Comparison of ENCODE assay signal across 9 mouse cellular contexts in the genomic region with DNA sequence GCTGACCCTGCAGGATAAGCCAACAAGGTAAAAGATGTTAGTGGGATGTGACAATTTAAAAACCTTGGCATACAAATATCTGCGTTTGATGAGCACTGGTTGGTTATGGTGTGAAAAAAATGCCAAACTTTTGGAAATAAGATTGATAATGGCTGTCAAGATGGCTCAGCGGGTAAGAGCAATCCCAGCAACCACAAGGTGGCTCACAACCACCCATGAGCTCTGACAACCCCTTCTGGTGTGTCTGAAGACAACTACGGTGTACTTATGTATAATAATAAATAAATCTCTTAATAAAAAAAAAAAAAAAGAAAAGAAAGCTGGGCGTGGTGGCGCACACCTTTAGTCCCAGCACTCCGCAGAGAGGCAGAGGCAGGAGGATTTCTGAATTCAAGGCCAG. TPM values are rescaled to one million over a fixed set of nuclear protein-coding genes. Genes with fewer than 3 reads are reported as not detected.
DNase-seq lines count a peak whose midpoint lies in the region; ATAC-seq and TF ChIP-seq lines count a peak whose summit lies in the region.
"Had no signal": no experiment of that assay in that cellular context is flagged by ENCODE, and none has a peak within 500 bp of the region (broad histone marks: within the 10 kb centered on the region; RNA-seq: fewer than 3 reads in every experiment).

No protein-coding gene starts in this region.

- H3K36me3 ChIP-seq in embryonic facial prominence, embryonic 13.5 days: peaks cover 33% of the 10 kb centered on the region
- H3K36me3 ChIP-seq in limb, embryonic 10.5 days: peaks cover 54% of the 10 kb centered on the region
- H3K36me3 ChIP-seq in neural tube, embryonic 14.5 days (ENCODE audit: control insufficient read depth, insufficient read depth, low read length): peaks cover 9% of the 10 kb centered on the region; the same call in 1 of the 2 replicates

- no peak for DNase-seq in left cerebral cortex, adult 2 months (ENCODE audit: extremely low spot score in 1 of 2, low spot score in 2 of 2)
- DNase-seq in left cerebral cortex, postnatal 4 days: no peak
- DNase-seq in limb, embryonic 10.5 days (ENCODE audit: low spot score): no peak
- DNase-seq in adrenal gland, postnatal 25 days: no peak
- DNase-seq in layer of hippocampus, postnatal 36 days: no peak
- DNase-seq in frontal cortex, postnatal 36 days (ENCODE audit: low spot score in 2 of 2): no peak
- DNase-seq: heart, postnatal 14 days had no signal

- no peak for ATAC-seq in embryonic facial prominence, embryonic 13.5 days (ENCODE audit: insufficient number of reproducible peaks, insufficient read depth, low FRiP score, low TSS enrichment, low read depth)
- ATAC-seq in neural tube, embryonic 14.5 days (ENCODE audit: low read depth): no peak

- H3K9me3 ChIP-seq in embryonic facial prominence, embryonic 13.5 days: no peaks in the 10 kb centered on the region
- no peaks in the 10 kb centered on the region for H3K9me3 ChIP-seq in limb, embryonic 10.5 days (replicated peaks)
- H3K9me3 ChIP-seq in neural tube, embryonic 14.5 days (ENCODE audit: control insufficient read depth, low read length): no peaks in the 10 kb centered on the region

- intact Hi-C loops in left cerebral cortex, adult 2 months (cut with DNase I): loop anchor here (5.0 kb wide), 1 partner anchor 78 kb away; a partner anchor contains a TSS
- intact Hi-C loops in left cerebral cortex, postnatal 4 days (cut with DNase I): no loop called here

- peak overlapping the region; percentile 80 for H3K4me2 ChIP-seq in embryonic facial prominence, embryonic 13.5 days
- H3K4me2 ChIP-seq in neural tube, embryonic 14.5 days (ENCODE audit: low read depth, low read length): peak overlapping the region; percentile 69

- no peak overlapping the region for H3K27ac ChIP-seq in left cerebral cortex, adult 2 months
- no peak overlapping the region for H3K27ac ChIP-seq in embryonic facial prominence, embryonic 13.5 days
- H3K27ac ChIP-seq in limb, embryonic 10.5 days: no peak overlapping the region
- H3K27ac ChIP-seq in neural tube, embryonic 14.5 days (ENCODE audit: low read depth, low read length): no peak overlapping the region

- no peaks in the 10 kb centered on the region for H3K27me3 ChIP-seq in embryonic facial prominence, embryonic 13.5 days
- H3K27me3 ChIP-seq in limb, embryonic 10.5 days (ENCODE audit: low read depth, poor library complexity, severe bottlenecking): no peaks in the 10 kb centered on the region
- H3K27me3 ChIP-seq in neural tube, embryonic 14.5 days (ENCODE audit: control insufficient read depth, insufficient read depth, low read length): no peaks in the 10 kb centered on the region

- no peak overlapping the region for H3K9ac ChIP-seq in embryonic facial prominence, embryonic 13.5 days
- H3K9ac ChIP-seq in neural tube, embryonic 14.5 days (replicated peaks; ENCODE audit: low read depth, low read length): no peak overlapping the region

- TF ChIP-seq CTCF in left cerebral cortex, adult 2 months (IDR thresholded peaks at IDR 0.05): peak; percentile 6; the same call in 1 of the 2 replicates

- peak overlapping the region; percentile 75 for H3K4me3 ChIP-seq in left cerebral cortex, adult 2 months
- H3K4me3 ChIP-seq in embryonic facial prominence, embryonic 13.5 days: peak overlapping the region; percentile 72
- H3K4me3 ChIP-seq in limb, embryonic 10.5 days: peak overlapping the region; percentile 79
- H3K4me3 ChIP-seq in neural tube, embryonic 14.5 days (ENCODE audit: low read depth, low read length): peak overlapping the region; percentile 66; the same call in 1 of the 2 replicates

- 87% methylated on average over 6 of the region's 6 CpGs for whole genome bisulfite sequencing in embryonic facial prominence, embryonic 13.5 days
- WGBS in limb, embryonic 10.5 days: 87% methylated on average over 6 of the region's 6 CpGs
- WGBS in neural tube, embryonic 14.5 days: 85% methylated on average over 6 of the region's 6 CpGs

- peaks cover 15% of the 10 kb centered on the region for H3K4me1 ChIP-seq in embryonic facial prominence, embryonic 13.5 days
- peaks cover 16% of the 10 kb centered on the region for H3K4me1 ChIP-seq in limb, embryonic 10.5 days
- peaks cover 6% of the 10 kb centered on the region; the same call in 1 of the 2 replicates for H3K4me1 ChIP-seq in neural tube, embryonic 14.5 days (ENCODE audit: control insufficient read depth, insufficient read depth, low read length)

RNA-seq across cellular contexts. Expression of a gene that starts 1.2 kb away (rescaled TPM):
- 10 to 100 TPM; 38.0 to 44.3 TPM for total RNA-seq in left cerebral cortex, adult 2 months (2021)
- total RNA-seq in left cerebral cortex, postnatal 4 days (2021): 10 to 100 TPM; 45.9 to 47.4 TPM
- polyA plus RNA-seq in embryonic facial prominence, embryonic 13.5 days (2015; fragmentation: Nextera tagmentation; extraction: Ambion mirVana): 60.2 and 69.9 TPM in 2 replicates
- polyA plus RNA-seq in limb, embryonic 10.5 days (2016; fragmentation: Nextera tagmentation; extraction: Ambion mirVana): 87.6 and 122 TPM in 2 replicates
- polyA plus RNA-seq in neural tube, embryonic 14.5 days (2014; fragmentation: Nextera tagmentation; extraction: Ambion mirVana): 65.3 and 66.2 TPM in 2 replicates
- total RNA-seq in adrenal gland, postnatal 25 days (2021): 81.8 and 90.3 TPM in 2 replicates
- total RNA-seq in layer of hippocampus, postnatal 36 days (2021): 10 to 100 TPM; 37.0 to 39.3 TPM

RNA-seq across cellular contexts. Expression of a gene that starts 1.3 kb away (rescaled TPM):
- 10 to 100 TPM; 68.8 to 70.6 TPM for total RNA-seq in left cerebral cortex, adult 2 months (2021)
- 10 to 100 TPM; 75.1 to 76.5 TPM for total RNA-seq in left cerebral cortex, postnatal 4 days (2021)
- 40.1 and 44.3 TPM in 2 replicates for polyA plus RNA-seq in embryonic facial prominence, embryonic 13.5 days (2015; fragmentation: Nextera tagmentation; extraction: Ambion mirVana)
- polyA plus RNA-seq in limb, embryonic 10.5 days (2016; fragmentation: Nextera tagmentation; extraction: Ambion mirVana): 52.9 and 63.4 TPM in 2 replicates
- polyA plus RNA-seq in neural tube, embryonic 14.5 days (2014; fragmentation: Nextera tagmentation; extraction: Ambion mirVana): 31.9 and 39.0 TPM in 2 replicates
- total RNA-seq in adrenal gland, postnatal 25 days (2021): 85.0 and 88.1 TPM in 2 replicates
- total RNA-seq in layer of hippocampus, postnatal 36 days (2021): 10 to 100 TPM; 78.6 to 82.8 TPM

RNA-seq across cellular contexts. Expression of a gene that starts 5.1 kb away (rescaled TPM):
- total RNA-seq in left cerebral cortex, adult 2 months (2021): 10 to 100 TPM; 51.8 to 63.6 TPM
- total RNA-seq in left cerebral cortex, postnatal 4 days (2021): 100 to 1,000 TPM; 285 to 292 TPM
- polyA plus RNA-seq in embryonic facial prominence, embryonic 13.5 days (2015; fragmentation: Nextera tagmentation; extraction: Ambion mirVana): 136 and 151 TPM in 2 replicates
- 104 and 131 TPM in 2 replicates for polyA plus RNA-seq in limb, embryonic 10.5 days (2016; fragmentation: Nextera tagmentation; extraction: Ambion mirVana)
- 448 and 481 TPM in 2 replicates for polyA plus RNA-seq in neural tube, embryonic 14.5 days (2014; fragmentation: Nextera tagmentation; extraction: Ambion mirVana)
- total RNA-seq in adrenal gland, postnatal 25 days (2021): 35.6 and 44.1 TPM in 2 replicates
- 10 to 100 TPM; 60.6 to 61.7 TPM for total RNA-seq in layer of hippocampus, postnatal 36 days (2021)

RNA-seq across cellular contexts. Expression of a gene that starts 17.7 kb away (rescaled TPM):
- total RNA-seq in left cerebral cortex, adult 2 months (2021): 10 to 100 TPM; 58.9 to 59.3 TPM
- 10 to 100 TPM; 59.8 to 69.2 TPM for total RNA-seq in left cerebral cortex, postnatal 4 days (2021)
- polyA plus RNA-seq in embryonic facial prominence, embryonic 13.5 days (2015; fragmentation: Nextera tagmentation; extraction: Ambion mirVana): 24.7 and 30.1 TPM in 2 replicates
- polyA plus RNA-seq in limb, embryonic 10.5 days (2016; fragmentation: Nextera tagmentation; extraction: Ambion mirVana): 23.2 and 27.6 TPM in 2 replicates
- 57.9 and 74.2 TPM in 2 replicates for polyA plus RNA-seq in neural tube, embryonic 14.5 days (2014; fragmentation: Nextera tagmentation; extraction: Ambion mirVana)
- 41.3 and 56.5 TPM in 2 replicates for total RNA-seq in adrenal gland, postnatal 25 days (2021)
- 10 to 100 TPM; 56.3 to 57.9 TPM for total RNA-seq in layer of hippocampus, postnatal 36 days (2021)

RNA-seq across cellular contexts. Expression of a gene that starts 35.4 kb away (rescaled TPM):
- total RNA-seq in left cerebral cortex, adult 2 months (2021): 10 to 100 TPM; 30.0 to 39.7 TPM
- total RNA-seq in left cerebral cortex, postnatal 4 days (2021): 10 to 100 TPM; 37.4 to 38.8 TPM
- polyA plus RNA-seq in embryonic facial prominence, embryonic 13.5 days (2015; fragmentation: Nextera tagmentation; extraction: Ambion mirVana): 40.9 and 53.5 TPM in 2 replicates
- polyA plus RNA-seq in limb, embryonic 10.5 days (2016; fragmentation: Nextera tagmentation; extraction: Ambion mirVana): 58.4 and 62.4 TPM in 2 replicates
- polyA plus RNA-seq in neural tube, embryonic 14.5 days (2014; fragmentation: Nextera tagmentation; extraction: Ambion mirVana): 22.4 and 37.5 TPM in 2 replicates
- 51.4 and 53.3 TPM in 2 replicates for total RNA-seq in adrenal gland, postnatal 25 days (2021)
- total RNA-seq in layer of hippocampus, postnatal 36 days (2021): 10 to 100 TPM; 32.0 to 37.4 TPM
